Mouse (Mus musculus) layer of hippocampus, adult 18-20 months (tissue): Measurements from ENCODE around the gene Tmem235. TPM values are rescaled to one million over a fixed set of nuclear protein-coding genes. Genes with fewer than 3 reads are reported as not detected.

Experiments
- DNase-seq, 2 experiments: peaks; one replicate each; pipeline ENCODE4 v3.0.0; 2022; ENCODE audit warnings: low spot score in 2 of 2
- total RNA-seq, 2 experiments: library from RNA; stranded (reverse); gene quantifications; 2 replicates each; pipeline ENCODE4 v1.2.3; 2021

Tmem235 gene
- total RNA-seq, 2 experiments from 2014 or later: not detected

GRCm38 (mm10) chr11:117864805-117865204 is 4.3 kb downstream of the Tmem235 start:
- no peak for DNase-seq

GRCm38 (mm10) chr11:117865988-117866387 is 5.4 kb downstream of the Tmem235 start:
- no peak for DNase-seq

GRCm38 (mm10) chr11:117870688-117871365 is 10.3 kb downstream of the Tmem235 start:
- peak; percentile 61 to 85 for DNase-seq

GRCm38 (mm10) chr11:117871376-117871775 is 10.8 kb downstream of the Tmem235 start:
- DNase-seq: no peak

- no peak for DNase-seq
Measured at GRCm38 (mm10) chr11:117871911-117872584, 11.5 kb downstream of the Tmem235 start.

GRCm38 (mm10) chr11:117872861-117873608 is 12.5 kb downstream of the Tmem235 start, which contains the start of gene Tha1:
TSS of gene Tha1 (minus strand) at chr11:117873481.
- peak; percentile 66 to 84 for DNase-seq

GRCm38 (mm10) chr11:117874419-117874818 is 13.9 kb downstream of the Tmem235 start:
- no peak for DNase-seq

- no peak for DNase-seq
Measured at GRCm38 (mm10) chr11:117875681-117876080, 15.1 kb downstream of the Tmem235 start.

- DNase-seq: no peak
Measured at GRCm38 (mm10) chr11:117877917-117878745, 17.6 kb downstream of the Tmem235 start.

GRCm38 (mm10) chr11:117878892-117879291 is 18.3 kb downstream of the Tmem235 start:
- DNase-seq: no peak

DNA sequence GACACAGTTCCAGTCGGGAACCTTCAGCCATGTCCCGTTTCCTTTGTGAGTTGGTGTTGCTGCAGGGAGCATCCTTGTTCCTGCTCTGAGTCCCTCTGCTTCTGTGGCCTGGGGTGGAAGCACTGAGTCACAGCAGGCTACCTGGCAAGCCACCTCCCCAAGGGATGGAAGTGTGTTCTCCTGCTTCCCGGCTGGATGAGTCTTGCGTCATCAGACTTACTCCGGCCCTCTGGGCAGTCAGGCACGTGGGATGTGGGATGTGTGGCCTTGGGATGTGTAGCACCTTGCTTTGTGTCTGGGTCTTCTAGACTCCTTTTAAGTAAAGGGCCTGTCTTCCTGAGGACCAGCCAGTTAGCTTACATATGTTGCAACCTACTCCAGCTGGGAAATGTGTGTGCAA is 19.1 kb downstream of the Tmem235 start:
- DNase-seq: no peak

DNA sequence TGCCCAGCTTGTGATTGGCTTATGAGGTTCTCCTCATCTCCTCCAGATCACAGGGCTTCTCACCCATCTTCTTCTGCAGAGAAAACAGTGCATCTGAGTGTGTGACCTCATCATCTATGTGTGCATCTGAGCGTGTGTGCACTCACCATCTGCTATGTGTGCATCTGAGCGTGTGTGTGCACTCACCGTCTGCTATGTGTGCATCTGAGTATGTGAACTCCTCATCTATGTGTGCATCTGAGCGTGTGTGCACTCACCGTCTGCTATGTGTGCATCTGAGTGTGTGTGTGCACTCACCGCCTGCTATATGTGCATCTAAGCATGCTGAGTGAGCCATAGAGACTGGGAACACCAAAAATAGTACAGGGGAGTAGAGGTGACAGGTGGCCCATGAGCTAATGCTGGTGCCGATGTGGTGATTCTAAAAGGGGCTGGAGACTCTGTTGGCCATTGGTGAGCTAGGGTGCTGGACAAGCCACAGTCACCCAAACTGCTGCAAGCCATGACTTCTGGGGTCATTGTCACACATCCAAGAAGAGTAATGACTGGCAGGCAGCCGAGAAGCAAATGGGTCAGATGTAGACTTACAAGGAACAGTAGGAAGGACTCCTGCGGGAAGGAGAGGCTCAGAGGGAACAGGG is 19.9 kb downstream of the Tmem235 start:
- no peak for DNase-seq

DNA sequence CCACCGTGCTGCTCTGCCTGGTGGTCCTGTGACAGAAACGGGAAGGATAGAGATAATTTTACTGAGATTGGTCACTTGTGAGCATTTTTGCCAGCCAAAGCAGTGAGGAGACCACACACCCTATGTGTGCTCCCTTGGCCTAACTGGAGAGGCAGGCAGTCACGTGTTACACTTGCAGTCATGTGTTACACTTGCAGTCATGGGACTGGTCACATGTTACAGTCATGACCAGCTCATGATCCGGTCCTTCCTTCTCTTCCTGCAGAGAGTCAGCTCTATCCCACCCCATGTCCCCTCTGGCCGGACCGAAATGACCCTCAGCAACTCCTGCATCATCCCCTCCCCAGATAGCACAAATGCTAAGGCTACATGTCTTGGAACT is 20.4 kb downstream of the Tmem235 start:
- DNase-seq: no peak

GRCm38 (mm10) chr11:117881787-117882186 is 21.2 kb downstream of the Tmem235 start:
- DNase-seq: no peak

DNA sequence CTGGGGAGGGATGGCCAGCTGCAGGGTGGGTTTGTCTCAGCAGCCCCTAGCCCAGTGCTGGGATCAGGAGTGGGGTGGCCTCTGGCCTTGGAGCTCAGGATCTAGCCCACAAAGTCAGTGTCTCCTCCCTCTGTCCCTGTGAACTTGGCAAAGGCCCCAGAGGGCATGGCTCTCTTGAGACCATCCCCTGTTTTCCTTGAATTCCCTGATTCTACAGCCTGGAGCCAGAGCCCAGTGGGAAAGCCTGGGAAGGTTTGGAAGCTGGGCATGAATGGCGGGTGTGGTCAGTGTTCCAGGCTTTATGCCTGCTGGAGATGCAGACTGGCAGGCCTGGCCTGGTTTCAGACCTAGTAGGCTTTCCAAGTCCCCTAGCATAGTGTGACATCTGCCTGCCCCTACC is 21.7 kb downstream of the Tmem235 start:
- no peak for DNase-seq

GRCm38 (mm10) chr11:117886000-117886399 is 25.4 kb downstream of the Tmem235 start:
- DNase-seq: no peak

DNA sequence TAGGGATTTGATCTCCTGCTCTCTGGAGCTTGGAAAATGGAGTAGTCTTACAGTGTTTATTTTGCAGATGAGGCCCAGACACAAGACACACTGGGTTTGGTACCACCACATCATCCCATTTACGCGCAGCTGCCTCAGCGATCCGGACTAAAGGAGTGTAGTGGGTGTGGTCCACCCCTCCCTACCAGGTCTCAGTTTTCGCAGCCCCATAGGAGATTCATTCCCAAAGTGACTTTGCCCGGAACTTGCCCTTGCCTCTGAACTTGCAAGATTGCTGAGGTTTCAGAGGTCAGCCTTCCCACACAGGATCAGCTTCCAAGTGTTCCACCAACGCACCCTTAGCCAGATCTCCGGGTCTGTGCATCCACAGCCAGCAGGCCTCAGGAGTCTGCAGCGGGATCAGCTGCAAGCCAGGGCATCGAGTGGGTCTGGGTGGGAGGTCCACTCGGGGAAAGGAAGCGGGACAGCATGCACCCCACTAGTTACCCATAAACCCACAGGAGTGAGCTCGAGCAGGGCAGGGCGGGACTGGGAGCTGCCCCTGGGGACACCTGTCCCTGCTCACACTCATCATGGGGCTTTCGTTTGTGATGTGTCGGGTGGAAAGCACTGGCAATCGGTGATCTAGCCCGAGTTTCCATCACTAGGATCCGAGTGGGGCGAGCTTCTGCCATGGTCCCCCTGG is 27.8 kb downstream of the Tmem235 start:
- DNase-seq: no peak

- no peak for DNase-seq
Measured at GRCm38 (mm10) chr11:117888853-117889822, 28.6 kb downstream of the Tmem235 start.

DNA sequence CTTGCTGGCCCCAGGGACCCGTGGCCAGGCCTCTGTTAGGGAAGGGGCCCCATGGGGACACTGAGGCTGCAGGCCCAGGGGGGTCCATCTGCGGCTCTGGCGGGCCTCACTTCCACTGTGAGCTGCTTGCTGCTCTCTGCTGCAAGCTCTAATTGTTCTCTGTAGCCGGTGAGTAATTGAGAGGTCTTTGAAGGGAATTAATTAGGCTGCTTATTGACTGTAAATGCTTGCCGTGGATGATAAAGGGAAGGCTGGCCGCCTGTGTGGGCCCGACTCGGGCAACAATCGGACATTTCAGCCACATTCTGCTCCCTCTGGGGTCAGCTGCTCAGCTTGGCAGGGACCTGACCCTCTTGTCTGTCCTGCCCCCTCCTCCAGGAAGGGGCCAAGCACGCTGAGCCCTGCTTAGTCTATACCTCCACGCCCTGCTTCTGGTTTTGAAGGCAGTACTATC is 29.4 kb downstream of the Tmem235 start:
- DNase-seq: no peak
